16 mouse cellular contexts compared by ENCODE assay signal in genomic region chrX:102319252-102319651, GRCm38 (mm10).
"Had no signal": no experiment of that assay in that cellular context is flagged by ENCODE, and none has a peak within 500 bp of the region (broad histone marks: within the 10 kb centered on the region; RNA-seq: fewer than 3 reads in every experiment).

No protein-coding gene starts in this region.

- H3K27ac ChIP-seq: intestine, embryonic 15.5 days; kidney, embryonic 15.5 days; limb, embryonic 10.5 days; limb, embryonic 13.5 days; macrophage had no signal

- H3K27me3 ChIP-seq: intestine, embryonic 15.5 days had no signal

- DNase-seq: kidney, adult 18-20 months; kidney, postnatal 14 days; kidney, postnatal 4 days; midbrain, embryonic 14.5 days; right cerebral cortex, adult 18-20 months; right cerebral cortex, postnatal 25 days; thymus, postnatal 25 days had no signal

- H3K9ac ChIP-seq: intestine, embryonic 15.5 days; kidney, embryonic 15.5 days; limb, embryonic 13.5 days; lung, embryonic 14.5 days had no signal

- H3K36me3 ChIP-seq: intestine, embryonic 15.5 days; kidney, embryonic 15.5 days; limb, embryonic 10.5 days; limb, embryonic 13.5 days had no signal

- H3K4me3 ChIP-seq: intestine, embryonic 15.5 days; kidney, embryonic 15.5 days; limb, embryonic 10.5 days; limb, embryonic 13.5 days; megakaryocyte, embryonic 14.5 days had no signal

- ATAC-seq: hindbrain, embryonic 16.5 days; intestine, embryonic 15.5 days had no signal

- H3K9me3 ChIP-seq: intestine, embryonic 15.5 days; kidney, embryonic 15.5 days; limb, embryonic 10.5 days; limb, embryonic 13.5 days; megakaryocyte, embryonic 14.5 days had no signal

- H3K4me2 ChIP-seq: intestine, embryonic 15.5 days; kidney, embryonic 15.5 days; limb, embryonic 13.5 days; lung, embryonic 14.5 days; midbrain, embryonic 11.5 days had no signal

- H3K4me1 ChIP-seq: intestine, embryonic 15.5 days; kidney, embryonic 15.5 days; limb, embryonic 13.5 days; megakaryocyte, embryonic 14.5 days had no signal
